Mouse (Mus musculus): ENCODE measurements at regions not wholly inside any gene's neighbourhood (a gene's known extent, or its start where the extent isn't known, plus 50 kb on each side); places are given as distances from the start of the nearest gene placed in this dataset.

GRCm38 (mm10) chr15:11742346-11742729, 164.7 kb downstream of the Npr3 start:
- TF ChIP-seq CTCF (IDR thresholded peaks at IDR 0.05; ENCODE audit: borderline replicate concordance, insufficient read depth, low read depth, low read length): no peak
- TF ChIP-seq POLR2A (IDR thresholded peaks at IDR 0.05; ENCODE audit: borderline replicate concordance, insufficient read depth, low read length): no peak

Measured in cerebellum, adult 2 months (tissue).